Mouse (Mus musculus): Measurements from ENCODE around the gene Prkaca. TPM values are rescaled to one million over a fixed set of nuclear protein-coding genes. Genes with fewer than 3 reads are reported as not detected.

The Prkaca gene
- polyA plus RNA-seq, 1 experiment: 75.1 TPM

DNA sequence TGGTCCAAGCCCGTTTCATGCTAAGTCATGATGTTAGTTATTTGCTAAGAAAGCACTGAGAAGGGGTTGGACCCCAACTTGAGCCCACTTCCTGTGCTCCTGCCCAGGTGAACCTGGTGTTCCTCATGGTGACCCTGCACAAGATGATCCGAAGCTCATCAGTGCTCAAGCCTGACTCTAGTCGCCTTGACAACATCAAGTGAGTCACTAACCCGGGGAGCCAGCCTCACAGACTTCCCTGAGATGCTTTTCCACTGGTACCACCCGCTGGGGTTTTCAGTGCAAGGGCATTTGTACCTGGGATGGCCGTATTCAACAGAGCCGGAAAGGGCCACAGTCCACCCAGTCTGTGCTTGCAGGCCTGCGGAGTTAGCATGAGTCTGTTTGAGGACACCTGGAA is 37.4 kb upstream of the Prkaca start:
- no peaks in the 10 kb centered on the region for H3K27me3 ChIP-seq (ENCODE audit: control insufficient read depth, insufficient read depth, insufficient read length)
- no peak overlapping the region for H3ac ChIP-seq (ENCODE audit: control insufficient read depth, insufficient read length, low read depth)
- H3K79me3 ChIP-seq (ENCODE audit: low read depth): no peaks in the 10 kb centered on the region
- TF ChIP-seq CTCF (IDR thresholded peaks at IDR 0.05; ENCODE audit: control insufficient read depth, insufficient read depth, insufficient read length) (no peak), MYOD1 (IDR thresholded peaks at IDR 0.05; ENCODE audit: control insufficient read depth, insufficient read length, low read depth) (no peak), MYOG (IDR thresholded peaks at IDR 0.05; ENCODE audit: control insufficient read depth, extremely low read depth, insufficient read length) (no peak), USF1 (IDR thresholded peaks at IDR 0.05; ENCODE audit: low read depth) (no peak), FOSL1 (IDR thresholded peaks at IDR 0.05; ENCODE audit: insufficient read depth, low read length, poor library complexity, severe bottlenecking) (no peak)
- no peak overlapping the region for H3K4me3 ChIP-seq (ENCODE audit: insufficient read depth, poor library complexity, severe bottlenecking)
- H3K36me3 ChIP-seq (ENCODE audit: control insufficient read depth, insufficient read depth): peaks cover 17% of the 10 kb centered on the region
- no peaks in the 10 kb centered on the region for H3K79me2 ChIP-seq (ENCODE audit: control insufficient read depth, insufficient read depth)

DNA sequence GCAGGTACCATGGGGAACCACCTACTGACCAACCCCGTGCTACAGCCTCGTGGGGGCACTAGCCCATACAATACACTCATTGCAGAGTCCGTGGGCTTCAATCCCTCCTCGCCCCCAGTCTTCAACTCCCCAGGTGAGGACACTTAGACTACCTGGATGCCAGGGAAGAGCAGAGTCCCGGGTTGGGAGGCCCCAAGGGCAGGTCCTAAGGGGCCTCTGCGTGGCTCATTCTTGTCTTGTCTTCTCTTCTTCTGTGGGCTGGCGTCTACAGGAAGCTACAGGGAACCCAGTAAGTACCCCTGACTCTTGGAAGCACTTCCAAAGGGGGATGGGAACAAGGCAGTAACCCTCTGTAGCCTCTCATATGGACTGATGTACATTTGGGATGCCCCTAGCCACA is 35.1 kb upstream of the Prkaca start:
- TF ChIP-seq MYOG (IDR thresholded peaks at IDR 0.05; ENCODE audit: control insufficient read depth, extremely low read depth, insufficient read length) (no peak), CTCF (IDR thresholded peaks at IDR 0.05; ENCODE audit: control insufficient read depth, insufficient read depth, insufficient read length) (no peak), FOSL1 (IDR thresholded peaks at IDR 0.05; ENCODE audit: insufficient read depth, low read length, poor library complexity, severe bottlenecking) (no peak), USF1 (IDR thresholded peaks at IDR 0.05; ENCODE audit: low read depth) (no peak), CEBPB (IDR thresholded peaks at IDR 0.05; ENCODE audit: low read depth) (no peak), MAX (IDR thresholded peaks at IDR 0.05) (no peak), MYOD1 (IDR thresholded peaks at IDR 0.05; ENCODE audit: control insufficient read depth, insufficient read length, low read depth) (no peak)
- Histone ChIP-seq H3K79me3 (ENCODE audit: low read depth) (no peaks in the 10 kb centered on the region), H3K79me2 (ENCODE audit: control insufficient read depth, insufficient read depth) (no peaks in the 10 kb centered on the region), H3K36me3 (ENCODE audit: control insufficient read depth, insufficient read depth) (peaks cover 15% of the 10 kb centered on the region), H3K27me3 (ENCODE audit: control insufficient read depth, insufficient read depth, insufficient read length) (no peaks in the 10 kb centered on the region), H3ac (ENCODE audit: control insufficient read depth, insufficient read length, low read depth) (no peak overlapping the region), H3K4me3 (ENCODE audit: insufficient read depth, poor library complexity, severe bottlenecking) (no peak overlapping the region)

- Histone ChIP-seq H3K79me2 (ENCODE audit: control insufficient read depth, insufficient read depth) (no peaks in the 10 kb centered on the region), H3K79me3 (ENCODE audit: low read depth) (no peaks in the 10 kb centered on the region), H3K36me3 (ENCODE audit: control insufficient read depth, insufficient read depth) (peaks cover 9% of the 10 kb centered on the region), H3ac (ENCODE audit: control insufficient read depth, insufficient read length, low read depth) (no peak overlapping the region), H3K27me3 (ENCODE audit: control insufficient read depth, insufficient read depth, insufficient read length) (no peaks in the 10 kb centered on the region), H3K4me3 (ENCODE audit: insufficient read depth, poor library complexity, severe bottlenecking) (no peak overlapping the region)
- no peak for TF ChIP-seq CEBPB (IDR thresholded peaks at IDR 0.05; ENCODE audit: low read depth)
- no peak for TF ChIP-seq FOSL1 (IDR thresholded peaks at IDR 0.05; ENCODE audit: insufficient read depth, low read length, poor library complexity, severe bottlenecking)
- TF ChIP-seq MAX (IDR thresholded peaks at IDR 0.05): no peak
- no peak for TF ChIP-seq MYOD1 (IDR thresholded peaks at IDR 0.05; ENCODE audit: control insufficient read depth, insufficient read length, low read depth)
- TF ChIP-seq CTCF (IDR thresholded peaks at IDR 0.05; ENCODE audit: control insufficient read depth, insufficient read depth, insufficient read length): no peak
- no peak for TF ChIP-seq USF1 (IDR thresholded peaks at IDR 0.05; ENCODE audit: low read depth)
These were observed 34.5 kb upstream of the Prkaca start for GRCm38 (mm10) chr8:83938330-83938729.

DNA sequence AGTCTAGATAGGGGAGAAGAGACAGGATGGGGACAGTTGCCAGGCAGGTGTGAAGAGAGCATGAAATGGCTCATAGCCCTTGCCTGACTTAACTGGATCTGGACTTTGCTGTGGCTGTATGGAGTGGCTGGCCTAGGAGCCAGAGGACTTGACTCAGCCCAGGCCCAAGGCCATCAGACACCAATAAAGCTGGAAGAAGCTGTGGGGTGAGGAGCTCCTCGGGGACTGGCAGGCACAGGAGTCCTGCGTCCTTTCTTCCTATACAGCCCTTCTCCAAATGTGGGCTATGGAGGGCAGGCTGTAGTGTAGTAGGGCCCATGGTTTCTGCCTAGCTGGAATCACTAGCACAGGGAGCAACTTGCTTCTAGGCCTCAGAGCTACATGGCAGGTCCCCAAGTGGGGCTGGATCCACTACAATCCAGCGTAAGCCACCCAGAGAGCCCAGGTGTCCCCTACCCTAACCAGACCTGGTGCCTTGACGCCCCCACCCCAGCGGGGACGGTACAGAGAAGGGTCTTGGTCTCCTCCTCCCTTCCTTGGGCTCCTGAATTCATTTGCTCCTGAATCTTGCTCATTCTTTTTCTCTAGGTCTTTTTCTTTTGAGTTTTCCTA is 31.6 kb upstream of the Prkaca start:
- no peaks in the 10 kb centered on the region for H3K79me2 ChIP-seq (ENCODE audit: control insufficient read depth, insufficient read depth)
- H3K79me3 ChIP-seq (ENCODE audit: low read depth): no peaks in the 10 kb centered on the region
- H3K4me3 ChIP-seq (ENCODE audit: insufficient read depth, poor library complexity, severe bottlenecking): no peak overlapping the region
- no peak for TF ChIP-seq MYOG (IDR thresholded peaks at IDR 0.05; ENCODE audit: control insufficient read depth, extremely low read depth, insufficient read length)
- TF ChIP-seq CEBPB (IDR thresholded peaks at IDR 0.05; ENCODE audit: low read depth): no peak
- no peak for TF ChIP-seq CTCF (IDR thresholded peaks at IDR 0.05; ENCODE audit: control insufficient read depth, insufficient read depth, insufficient read length)
- TF ChIP-seq FOSL1 (IDR thresholded peaks at IDR 0.05; ENCODE audit: insufficient read depth, low read length, poor library complexity, severe bottlenecking): no peak
- TF ChIP-seq USF1 (IDR thresholded peaks at IDR 0.05; ENCODE audit: low read depth): no peak
- no peak for TF ChIP-seq MYOD1 (IDR thresholded peaks at IDR 0.05; ENCODE audit: control insufficient read depth, insufficient read length, low read depth)
- no peak for TF ChIP-seq MAX (IDR thresholded peaks at IDR 0.05)
- H3K27me3 ChIP-seq (ENCODE audit: control insufficient read depth, insufficient read depth, insufficient read length): no peaks in the 10 kb centered on the region
- no peak overlapping the region for H3ac ChIP-seq (ENCODE audit: control insufficient read depth, insufficient read length, low read depth)
- H3K36me3 ChIP-seq (ENCODE audit: control insufficient read depth, insufficient read depth): no peaks in the 10 kb centered on the region

GRCm38 (mm10) chr8:83942446-83942845 is 30.3 kb upstream of the Prkaca start:
- no peaks in the 10 kb centered on the region for H3K27me3 ChIP-seq (ENCODE audit: control insufficient read depth, insufficient read depth, insufficient read length)
- H3ac ChIP-seq (ENCODE audit: control insufficient read depth, insufficient read length, low read depth): no peak overlapping the region
- TF ChIP-seq FOSL1 (IDR thresholded peaks at IDR 0.05; ENCODE audit: insufficient read depth, low read length, poor library complexity, severe bottlenecking): no peak
- no peak for TF ChIP-seq CEBPB (IDR thresholded peaks at IDR 0.05; ENCODE audit: low read depth)
- TF ChIP-seq MAX (IDR thresholded peaks at IDR 0.05): no peak
- no peak for TF ChIP-seq USF1 (IDR thresholded peaks at IDR 0.05; ENCODE audit: low read depth)
- TF ChIP-seq CTCF (IDR thresholded peaks at IDR 0.05; ENCODE audit: control insufficient read depth, insufficient read depth, insufficient read length): no peak
- no peak for TF ChIP-seq MYOD1 (IDR thresholded peaks at IDR 0.05; ENCODE audit: control insufficient read depth, insufficient read length, low read depth)
- no peak for TF ChIP-seq MYOG (IDR thresholded peaks at IDR 0.05; ENCODE audit: control insufficient read depth, extremely low read depth, insufficient read length)
- H3K4me3 ChIP-seq (ENCODE audit: insufficient read depth, poor library complexity, severe bottlenecking): no peak overlapping the region
- no peaks in the 10 kb centered on the region for H3K79me2 ChIP-seq (ENCODE audit: control insufficient read depth, insufficient read depth)
- H3K36me3 ChIP-seq (ENCODE audit: control insufficient read depth, insufficient read depth): no peaks in the 10 kb centered on the region
- H3K79me3 ChIP-seq (ENCODE audit: low read depth): no peaks in the 10 kb centered on the region

GRCm38 (mm10) chr8:83945540-83945939 is 27.3 kb upstream of the Prkaca start:
- no peaks in the 10 kb centered on the region for H3K79me2 ChIP-seq (ENCODE audit: control insufficient read depth, insufficient read depth)
- H3K79me3 ChIP-seq (ENCODE audit: low read depth): no peaks in the 10 kb centered on the region
- H3K4me3 ChIP-seq (ENCODE audit: insufficient read depth, poor library complexity, severe bottlenecking): no peak overlapping the region
- H3K27me3 ChIP-seq (ENCODE audit: control insufficient read depth, insufficient read depth, insufficient read length): no peaks in the 10 kb centered on the region
- no peak for TF ChIP-seq CEBPB (IDR thresholded peaks at IDR 0.05; ENCODE audit: low read depth)
- no peak for TF ChIP-seq MAX (IDR thresholded peaks at IDR 0.05)
- no peak for TF ChIP-seq FOSL1 (IDR thresholded peaks at IDR 0.05; ENCODE audit: insufficient read depth, low read length, poor library complexity, severe bottlenecking)
- TF ChIP-seq MYOG (IDR thresholded peaks at IDR 0.05; ENCODE audit: control insufficient read depth, extremely low read depth, insufficient read length): no peak
- TF ChIP-seq USF1 (IDR thresholded peaks at IDR 0.05; ENCODE audit: low read depth): no peak
- no peak for TF ChIP-seq MYOD1 (IDR thresholded peaks at IDR 0.05; ENCODE audit: control insufficient read depth, insufficient read length, low read depth)
- TF ChIP-seq CTCF (IDR thresholded peaks at IDR 0.05; ENCODE audit: control insufficient read depth, insufficient read depth, insufficient read length): no peak
- no peak overlapping the region for H3ac ChIP-seq (ENCODE audit: control insufficient read depth, insufficient read length, low read depth)
- no peaks in the 10 kb centered on the region for H3K36me3 ChIP-seq (ENCODE audit: control insufficient read depth, insufficient read depth)
